Mouse (Mus musculus) adipocyte (in vitro differentiated cells): ENCODE data around the gene Bag1.
"Not testable (repeated sequence)": the region's sequence is repeated elsewhere in the genome, so short reads cannot be mapped to it uniquely, and the experiment has no call there.

Source experiments
- DNase-seq: peaks from one replicate; pipeline ENCODE4 v3.0.0-alpha.2; 2016; ENCODE audit warnings: low spot score

The Bag1 gene

GRCm38 (mm10) chr4:40936175-40936839 is 11.8 kb downstream of the Bag1 start:
- DNase-seq, result peak; percentile 95

GRCm38 (mm10) chr4:40934369-40934768 is 13.7 kb downstream of the Bag1 start:
- DNase-seq, result not testable (repeated sequence)

DNA sequence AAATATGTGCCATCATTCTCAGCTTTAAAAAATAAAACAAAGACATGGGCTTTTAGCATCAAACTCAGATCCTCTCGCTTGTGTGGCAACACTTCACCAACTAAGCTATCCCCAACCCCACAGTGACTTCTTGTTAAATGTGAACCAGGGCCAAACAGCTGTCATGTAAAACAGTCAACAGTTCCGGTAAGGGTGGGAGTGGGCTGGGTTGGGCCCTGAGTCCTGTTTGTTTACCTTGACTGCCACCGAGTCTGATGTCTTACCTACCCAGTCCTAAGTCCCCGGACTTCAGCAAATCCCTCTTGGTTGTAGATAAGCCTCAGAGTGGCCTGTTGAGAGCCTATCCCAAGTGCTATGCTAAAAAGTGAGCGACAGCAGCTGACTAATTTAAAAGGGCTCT is 14.4 kb downstream of the Bag1 start:
- DNase-seq, result no peak

GRCm38 (mm10) chr4:40929046-40929445 is 19.0 kb downstream of the Bag1 start:
- DNase-seq, result no peak

GRCm38 (mm10) chr4:40925568-40925967 is 22.5 kb downstream of the Bag1 start:
- no peak for DNase-seq

- DNase-seq, result no peak
Measured at GRCm38 (mm10) chr4:40923087-40923651, 24.9 kb downstream of the Bag1 start.

- DNase-seq, result no peak
Measured at GRCm38 (mm10) chr4:40921288-40921687, 26.8 kb downstream of the Bag1 start.

- no peak for DNase-seq
Measured at GRCm38 (mm10) chr4:40920576-40920975, 27.5 kb downstream of the Bag1 start.

DNA sequence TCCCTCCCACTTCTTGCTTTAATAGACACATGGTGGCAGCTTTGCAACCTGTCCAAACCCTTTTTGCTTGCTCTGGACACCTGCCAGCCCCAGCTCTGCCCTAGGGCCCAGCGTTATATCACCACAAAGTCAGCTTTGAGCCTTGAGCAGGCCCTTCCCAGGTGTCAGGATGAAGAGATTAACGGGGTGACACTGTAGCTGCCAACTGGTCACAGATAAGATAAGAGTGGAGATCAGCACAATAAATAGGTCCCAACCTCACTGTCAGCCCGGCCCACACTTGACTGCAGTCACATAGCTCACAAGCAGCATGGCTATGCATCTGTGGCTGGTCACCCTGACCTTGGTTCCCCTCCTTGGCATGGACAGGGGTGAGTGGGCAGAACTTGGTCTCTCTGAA is 28.3 kb downstream of the Bag1 start, which contains the start of gene Spink4:
Spink4 (plus strand) TSS at position 268 of the 400 bp plus-strand sequence.
- DNase-seq, result peak; percentile 21

GRCm38 (mm10) chr4:40916592-40917155 is 31.4 kb downstream of the Bag1 start:
- DNase-seq, result no peak

DNA sequence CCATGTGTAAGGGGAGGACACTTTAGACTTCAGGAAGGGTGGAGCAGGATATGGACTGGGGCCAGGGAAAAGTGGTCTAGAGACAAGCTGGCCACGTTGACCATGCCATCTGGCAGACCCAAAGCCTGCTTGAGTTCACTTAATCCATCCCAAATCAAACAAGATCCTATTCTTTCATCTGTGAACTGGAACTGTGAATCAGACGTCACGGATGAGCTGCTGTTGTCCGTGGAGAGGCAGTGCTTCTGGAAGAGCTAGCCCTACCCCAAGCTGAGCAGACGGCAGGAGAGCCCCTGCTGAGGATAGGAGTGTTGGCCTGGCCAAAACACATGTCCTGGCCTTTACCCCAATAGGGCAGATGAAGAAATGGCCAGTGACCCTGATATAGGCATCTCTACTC is 32.1 kb downstream of the Bag1 start:
- DNase-seq, result no peak

DNA sequence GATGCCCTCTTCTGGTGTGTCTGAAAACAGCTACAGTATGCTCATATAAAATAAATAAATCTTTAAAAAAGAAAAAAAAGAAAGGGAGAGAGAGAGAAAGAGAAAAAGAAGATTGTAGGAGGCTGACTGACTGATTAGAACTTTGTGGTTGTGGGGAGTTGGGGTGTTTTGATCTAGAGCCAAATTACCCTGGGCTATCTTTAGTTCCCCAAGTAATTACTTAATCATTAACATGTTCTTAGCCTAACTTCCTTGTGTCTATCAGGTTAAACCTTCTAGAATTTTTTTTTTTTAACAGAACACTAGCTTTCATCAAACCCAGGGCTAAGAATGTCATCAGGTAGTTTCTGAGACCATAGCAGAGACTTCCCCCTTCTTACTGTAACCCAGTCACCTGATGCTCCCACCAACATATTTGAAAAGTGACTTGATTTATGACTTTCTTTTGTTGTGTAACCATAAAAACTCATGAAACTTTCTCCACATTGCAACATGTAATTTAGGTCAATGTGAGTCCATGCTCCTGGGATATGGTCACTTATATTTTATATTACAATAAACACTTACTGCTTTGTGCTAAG is 33.7 kb downstream of the Bag1 start:
- peak; percentile 49 for DNase-seq

DNA sequence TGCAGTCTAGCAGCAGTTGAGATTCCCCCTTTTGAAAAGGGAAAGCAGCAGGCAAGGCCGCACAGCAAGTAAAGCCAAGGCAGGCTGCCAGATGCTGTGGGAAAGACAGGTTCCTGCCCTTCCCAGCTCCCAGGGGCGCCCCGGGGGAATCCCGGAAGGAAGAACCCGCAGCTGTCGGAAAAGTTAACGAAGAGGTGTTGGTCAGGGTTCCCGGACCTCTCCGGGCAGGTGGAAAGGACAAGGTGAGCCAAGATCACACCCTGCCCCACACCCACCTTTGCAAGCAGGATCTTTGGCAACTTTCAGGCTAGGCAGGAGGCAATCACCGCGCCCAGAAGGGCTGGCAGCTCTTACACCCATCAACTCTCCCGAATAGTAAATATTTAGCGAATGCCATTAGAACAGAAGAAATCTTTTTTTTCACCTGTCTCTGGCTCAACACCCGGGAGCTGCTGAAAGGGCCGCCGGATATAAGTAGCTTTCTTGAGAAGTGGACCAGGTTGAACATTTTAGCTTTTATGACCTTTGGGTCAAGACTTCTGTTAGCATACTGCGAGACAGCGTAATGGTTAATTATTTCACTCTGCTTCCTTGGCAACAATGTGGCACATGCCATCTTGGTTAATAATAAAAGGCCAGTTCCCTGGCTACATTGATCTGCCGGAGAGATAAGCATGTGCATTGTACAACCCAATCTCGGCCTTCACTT is 39.7 kb downstream of the Bag1 start:
- DNase-seq, result no peak

GRCm38 (mm10) chr4:40906298-40906697 is 41.8 kb downstream of the Bag1 start:
- DNase-seq, result peak; percentile 57

GRCm38 (mm10) chr4:40900612-40901011 is 47.5 kb downstream of the Bag1 start:
- no peak for DNase-seq

GRCm38 (mm10) chr4:40900071-40900470 is 48.0 kb downstream of the Bag1 start:
- DNase-seq, result no peak

- no peak for DNase-seq
Measured at GRCm38 (mm10) chr4:40899264-40899663, 48.8 kb downstream of the Bag1 start.

- no peak for DNase-seq
Measured at GRCm38 (mm10) chr4:40898476-40899044, 49.5 kb downstream of the Bag1 start.

- DNase-seq, result no peak
Measured at GRCm38 (mm10) chr4:40895646-40896045, 52.4 kb downstream of the Bag1 start.

- DNase-seq, result no peak
Measured at GRCm38 (mm10) chr4:40895118-40895517, 53.0 kb downstream of the Bag1 start.

DNA sequence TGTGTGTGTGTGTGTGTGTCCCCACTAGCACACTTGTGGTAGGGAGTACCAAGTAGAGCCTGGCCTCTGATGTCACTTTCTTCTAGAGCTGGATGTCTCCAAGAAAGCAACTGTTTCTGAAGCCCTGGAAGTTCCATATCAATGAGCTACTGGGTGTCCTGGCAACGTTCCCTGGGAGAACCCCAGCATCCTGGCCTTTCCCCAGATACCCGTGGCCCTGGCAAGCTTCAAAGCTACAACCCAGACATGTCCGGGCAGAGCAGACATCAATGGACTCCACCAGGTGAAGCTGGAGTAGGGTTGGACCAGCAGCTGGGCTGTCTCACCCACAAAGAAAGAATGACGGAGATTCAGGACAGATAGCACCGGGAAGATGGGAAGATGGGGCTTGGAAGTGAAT is 56.9 kb downstream of the Bag1 start:
- DNase-seq, result no peak

DNA sequence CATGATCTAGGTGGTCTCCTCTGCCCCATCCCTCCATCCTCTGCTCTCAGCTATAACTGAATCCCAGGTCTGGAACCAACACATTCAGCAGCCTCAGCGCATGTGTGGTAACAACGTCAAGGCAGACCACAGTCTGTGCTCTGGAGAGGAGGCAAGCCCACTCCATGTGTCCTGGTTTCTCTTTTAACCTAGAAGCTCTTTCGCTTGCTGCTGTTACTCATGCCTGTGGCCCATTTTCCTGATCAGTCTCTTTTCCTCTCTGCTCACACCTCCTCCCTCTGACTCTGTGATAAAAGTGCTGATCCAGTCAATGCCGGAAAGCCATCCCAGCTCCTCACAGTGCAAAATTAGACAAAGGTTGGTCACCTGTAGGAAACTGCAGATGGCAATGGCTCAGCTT is 58.1 kb downstream of the Bag1 start:
- DNase-seq, result no peak
